9 mouse cellular contexts compared by ENCODE assay signal in genomic region chr11:78694249-78694648, GRCm38 (mm10). TPM values are rescaled to one million over a fixed set of nuclear protein-coding genes. Genes with fewer than 3 reads are reported as not detected.
DNase-seq lines count a peak whose midpoint lies in the region; ATAC-seq lines count a peak whose summit lies in the region.
"Had no signal": no experiment of that assay in that cellular context is flagged by ENCODE, and none has a peak within 500 bp of the region (broad histone marks: within the 10 kb centered on the region; RNA-seq: fewer than 3 reads in every experiment).

No protein-coding gene starts in this region.

- peak overlapping the region; percentile 90 for H3K4me3 ChIP-seq in megakaryocyte, embryonic 14.5 days (replicated peaks)
- H3K4me3 ChIP-seq in hindbrain, embryonic 14.5 days (replicated peaks; ENCODE audit: low read length), result peak overlapping the region; percentile 19
- H3K4me3 ChIP-seq in neural tube, embryonic 14.5 days (ENCODE audit: low read depth, low read length), result no peak overlapping the region; the same call in 1 of the 2 replicates

- H3K36me3 ChIP-seq in megakaryocyte, embryonic 14.5 days (replicated peaks; ENCODE audit: low read length), result peaks cover 41% of the 10 kb centered on the region
- no peaks in the 10 kb centered on the region for H3K36me3 ChIP-seq in hindbrain, embryonic 14.5 days (replicated peaks; ENCODE audit: control insufficient read depth, insufficient read depth)
- no peaks in the 10 kb centered on the region for H3K36me3 ChIP-seq in neural tube, embryonic 14.5 days (ENCODE audit: control insufficient read depth, insufficient read depth, low read length)

- ATAC-seq in megakaryocyte, adult 5-6 weeks (ENCODE audit: poor library complexity, severe bottlenecking), result no peak
- no peak for ATAC-seq in hindbrain, embryonic 14.5 days (ENCODE audit: low FRiP score)
- ATAC-seq in neural tube, embryonic 14.5 days (ENCODE audit: low read depth), result no peak

- no peaks in the 10 kb centered on the region for H3K27me3 ChIP-seq in megakaryocyte, embryonic 14.5 days (replicated peaks)
- H3K27me3 ChIP-seq in hindbrain, embryonic 14.5 days (ENCODE audit: control insufficient read depth, insufficient read depth, low read length), result no peaks in the 10 kb centered on the region
- no peaks in the 10 kb centered on the region for H3K27me3 ChIP-seq in neural tube, embryonic 14.5 days (ENCODE audit: control insufficient read depth, insufficient read depth, low read length)

- 0 out of 2 replicates have a peak overlapping the region, but pooled peaks have one; percentile 26 for H3K27ac ChIP-seq in hindbrain, embryonic 14.5 days
- no peak overlapping the region for H3K27ac ChIP-seq in neural tube, embryonic 14.5 days (ENCODE audit: low read depth, low read length)

- H3K9me3 ChIP-seq in megakaryocyte, embryonic 14.5 days, result no peaks in the 10 kb centered on the region
- no peaks in the 10 kb centered on the region for H3K9me3 ChIP-seq in hindbrain, embryonic 14.5 days (ENCODE audit: control insufficient read depth, low read length)
- no peaks in the 10 kb centered on the region for H3K9me3 ChIP-seq in neural tube, embryonic 14.5 days (ENCODE audit: control insufficient read depth, low read length)

- WGBS in hindbrain, embryonic 14.5 days, result 47% methylated on average over 3 of the region's 3 CpGs
- 39% methylated on average over 3 of the region's 3 CpGs for WGBS in neural tube, embryonic 14.5 days

- peak overlapping the region; percentile 81 for H3K4me2 ChIP-seq in hindbrain, embryonic 14.5 days (replicated peaks)
- peak overlapping the region; percentile 79 for H3K4me2 ChIP-seq in neural tube, embryonic 14.5 days (ENCODE audit: low read depth, low read length)

- DNase-seq in adrenal gland, adult 2 months, result peak; percentile 35
- no peak for DNase-seq in adrenal gland, adult 18-20 months (ENCODE audit: low spot score in 2 of 2)
- no peak for DNase-seq in hindbrain, embryonic 14.5 days (ENCODE audit: low spot score)
- DNase-seq in left cerebral cortex, postnatal 14 days (ENCODE audit: low spot score in 2 of 2), result no peak
- DNase-seq in natural killer cell, adult 2 months (ENCODE audit: low spot score in 2 of 2), result no peak
- DNase-seq: adrenal gland, postnatal 25 days had no signal

- intact Hi-C loops in left cerebral cortex, postnatal 14 days (cut with DNase I), result loop anchor here (10.0 kb wide), 2 partner anchors 59 to 129 kb away; no protein-coding TSS in a partner anchor

- H3K9ac ChIP-seq in hindbrain, embryonic 14.5 days, result 0 out of 2 replicates have a peak overlapping the region, but pooled peaks have one; percentile 16
- no peak overlapping the region for H3K9ac ChIP-seq in neural tube, embryonic 14.5 days (replicated peaks; ENCODE audit: low read depth, low read length)

- H3K4me1 ChIP-seq in megakaryocyte, embryonic 14.5 days, result peaks cover 63% of the 10 kb centered on the region
- peaks cover 58% of the 10 kb centered on the region for H3K4me1 ChIP-seq in hindbrain, embryonic 14.5 days (replicated peaks; ENCODE audit: control insufficient read depth, insufficient read depth, low read length)
- H3K4me1 ChIP-seq in neural tube, embryonic 14.5 days (ENCODE audit: control insufficient read depth, insufficient read depth, low read length), result peaks cover 36% of the 10 kb centered on the region

RNA-seq across cellular contexts. Expression of gene Nlk, which starts 2.9 kb away (rescaled TPM):
- total RNA-seq in adrenal gland, adult 2 months (2021), result 10 to 100 TPM; 37.8 to 75.4 TPM
- polyA plus RNA-seq in adrenal gland, adult 2 months (2012; rRNA removed), result 29.3 and 30.1 TPM in 2 replicates
- 10 to 100 TPM; 39.0 to 84.5 TPM for total RNA-seq in adrenal gland, adult 18-20 months (2021)
- 18.4 and 67.9 TPM in 2 replicates for polyA plus RNA-seq in megakaryocyte, embryonic 14.5 days (2012; ENCODE audit: insufficient read depth, low replicate concordance)
- 13.9 and 14.0 TPM in 2 replicates for total RNA-seq in megakaryocyte, adult 5-6 weeks (2015)
- total RNA-seq in megakaryocyte, adult 5-6 weeks (2017), result 22.2 and 29.6 TPM in 2 replicates
- polyA plus RNA-seq in hindbrain, embryonic 14.5 days (2014; fragmentation: Nextera tagmentation; extraction: Ambion mirVana), result 27.4 and 29.3 TPM in 2 replicates
- 29.4 and 31.2 TPM in 2 replicates for polyA plus RNA-seq in neural tube, embryonic 14.5 days (2014; fragmentation: Nextera tagmentation; extraction: Ambion mirVana)
- 10 to 100 TPM; 80.9 to 91.1 TPM for total RNA-seq in left cerebral cortex, postnatal 14 days (2021)

RNA-seq across cellular contexts. Expression of gene Ccnq, which starts 57.3 kb away (rescaled TPM):
- total RNA-seq in adrenal gland, adult 2 months (2021), result 10 to 100 TPM; 52.0 to 68.9 TPM
- polyA plus RNA-seq in adrenal gland, adult 2 months (2012; rRNA removed), result 117 and 120 TPM in 2 replicates
- total RNA-seq in adrenal gland, adult 18-20 months (2021), result 10 to 100 TPM; 35.8 to 45.9 TPM
- 17.5 and 51.3 TPM in 2 replicates for polyA plus RNA-seq in megakaryocyte, embryonic 14.5 days (2012; ENCODE audit: insufficient read depth, low replicate concordance)
- 21.3 and 25.6 TPM in 2 replicates for total RNA-seq in megakaryocyte, adult 5-6 weeks (2015)
- total RNA-seq in megakaryocyte, adult 5-6 weeks (2017), result 15.1 and 22.5 TPM in 2 replicates
- polyA plus RNA-seq in hindbrain, embryonic 14.5 days (2014; fragmentation: Nextera tagmentation; extraction: Ambion mirVana), result 31.8 and 32.0 TPM in 2 replicates
- 34.0 and 37.8 TPM in 2 replicates for polyA plus RNA-seq in neural tube, embryonic 14.5 days (2014; fragmentation: Nextera tagmentation; extraction: Ambion mirVana)
- total RNA-seq in left cerebral cortex, postnatal 14 days (2021), result 10 to 100 TPM; 18.2 to 20.0 TPM
